Mouse (Mus musculus): Measurements from ENCODE around the gene Myocos. TPM values are rescaled to one million over a fixed set of nuclear protein-coding genes. Genes with fewer than 3 reads are reported as not detected.

Gene Myocos
- polyA plus RNA-seq, 1 experiment from 2014 or later = not detected

Small RNA genes lying within 50 kb of the gene (microRNA-seq; reads per million reads assigned to microRNA genes)
- not detected for gene Gm27616

Other genes starting within 250 kb of the Myocos start
- gene Dnm3, start 180.2 kb downstream of the Myocos start, polyA plus RNA-seq (2015; fragmentation: Nextera tagmentation; extraction: Ambion mirVana) = 6.8 and 8.9 TPM in 2 replicates
- 24.7 and 26.8 TPM in 2 replicates for gene Mettl13, start 109.7 kb downstream of the Myocos start, polyA plus RNA-seq (2015; fragmentation: Nextera tagmentation; extraction: Ambion mirVana)
- 51.3 and 52.6 TPM in 2 replicates for gene Vamp4, start 87.7 kb downstream of the Myocos start, polyA plus RNA-seq (2015; fragmentation: Nextera tagmentation; extraction: Ambion mirVana)
- gene Myoc, start 19.1 kb downstream of the Myocos start, polyA plus RNA-seq (2015; fragmentation: Nextera tagmentation; extraction: Ambion mirVana) = 0.17 TPM in 2 replicates
- gene Prrc2c, start 82.3 kb upstream of the Myocos start, polyA plus RNA-seq (2015; fragmentation: Nextera tagmentation; extraction: Ambion mirVana) = 124 and 144 TPM in 2 replicates
- gene Fmo4, start 155.8 kb upstream of the Myocos start, polyA plus RNA-seq (2015; fragmentation: Nextera tagmentation; extraction: Ambion mirVana) = 1.7 and 2.1 TPM in 2 replicates
- 62.7 and 65.9 TPM in 2 replicates for gene Fmo1, start 208.4 kb upstream of the Myocos start, polyA plus RNA-seq (2015; fragmentation: Nextera tagmentation; extraction: Ambion mirVana)
- gene Fmo2, start 240.5 kb upstream of the Myocos start, polyA plus RNA-seq (2015; fragmentation: Nextera tagmentation; extraction: Ambion mirVana) = 6.5 and 9.3 TPM in 2 replicates